Mouse (Mus musculus): Measurements from ENCODE around the gene Sdk1.

DNA sequence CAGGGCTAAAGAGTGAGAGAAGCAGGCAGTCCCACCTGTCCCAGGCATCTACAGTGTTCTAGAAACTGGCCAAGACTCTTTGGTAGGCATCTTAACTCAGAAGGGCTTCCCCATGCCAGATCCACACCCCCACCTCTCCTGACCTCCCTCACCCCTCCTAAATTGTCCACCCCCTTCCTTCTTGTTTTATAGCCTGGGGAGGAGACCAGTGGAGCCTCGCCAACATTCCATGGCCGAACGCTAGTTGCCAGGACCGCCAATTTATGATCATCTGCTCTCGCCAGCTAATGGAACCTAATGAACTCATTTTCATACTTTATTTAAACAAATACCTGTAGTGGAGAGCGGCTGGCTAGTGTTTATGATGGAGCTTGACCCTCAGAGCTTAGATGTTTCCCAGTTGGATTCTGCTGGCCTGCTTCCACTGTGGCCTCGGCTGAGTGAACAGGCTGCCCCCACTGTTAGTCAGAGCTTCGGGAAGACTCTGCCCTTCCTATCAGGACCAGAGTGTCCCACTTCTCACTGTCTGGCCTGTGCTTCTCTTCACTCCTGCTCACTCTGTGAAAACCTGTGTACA, 800.0 kb downstream of the Sdk1 start:
- TF ChIP-seq CTCF (IDR thresholded peaks at IDR 0.05; ENCODE audit: low read depth) (no peak), EP300 (optimal IDR thresholded peaks at IDR 0.05) (no peak)

All from stomach, postnatal 0 days (tissue).